Mouse (Mus musculus) cerebellum, adult 11 months (tissue): ENCODE results near the gene Tut4.

Source experiments
- DNase-seq: peaks from one replicate; pipeline ENCODE4 v3.0.0; 2022

Gene Tut4

GRCm38 (mm10) chr4:108459231-108460155 is at the start of gene Tut4:
TSS of gene Tut4 (plus strand) at chr4:108459426.
- DNase-seq, result peak; percentile 85

GRCm38 (mm10) chr4:108424587-108424986 is 34.6 kb upstream of the Tut4 start:
- DNase-seq, result no peak

- DNase-seq, result no peak
Observed at GRCm38 (mm10) chr4:108427719-108428340, 31.4 kb upstream of the Tut4 start.

GRCm38 (mm10) chr4:108428341-108428721 is 30.9 kb upstream of the Tut4 start:
- no peak for DNase-seq

GRCm38 (mm10) chr4:108430656-108431560 is 28.3 kb upstream of the Tut4 start:
- no peak for DNase-seq

- no peak for DNase-seq
Observed at GRCm38 (mm10) chr4:108431561-108431936, 27.7 kb upstream of the Tut4 start.

- no peak for DNase-seq
Observed at GRCm38 (mm10) chr4:108433341-108433740, 25.9 kb upstream of the Tut4 start.

GRCm38 (mm10) chr4:108434221-108434620 is 25.0 kb upstream of the Tut4 start:
- no peak for DNase-seq

GRCm38 (mm10) chr4:108434781-108435180 is 24.4 kb upstream of the Tut4 start:
- no peak for DNase-seq

- DNase-seq, result no peak
Observed at GRCm38 (mm10) chr4:108435646-108436045, 23.6 kb upstream of the Tut4 start.

- DNase-seq, result no peak
Observed at GRCm38 (mm10) chr4:108436225-108436624, 23.0 kb upstream of the Tut4 start.

GRCm38 (mm10) chr4:108438082-108438840 is 21.0 kb upstream of the Tut4 start:
- DNase-seq, result peak; percentile 58

GRCm38 (mm10) chr4:108448091-108448490 is 11.1 kb upstream of the Tut4 start:
- DNase-seq, result no peak

GRCm38 (mm10) chr4:108456028-108456427 is 3.2 kb upstream of the Tut4 start:
- no peak for DNase-seq

- no peak for DNase-seq
Observed at GRCm38 (mm10) chr4:108458201-108458741, 955 bp upstream of the Tut4 start.

- DNase-seq, result peak; percentile 53
Observed at GRCm38 (mm10) chr4:108460156-108460923, 1.1 kb downstream of the Tut4 start.

GRCm38 (mm10) chr4:108461262-108461903 is 2.2 kb downstream of the Tut4 start:
- no peak for DNase-seq

- no peak for DNase-seq
Observed at GRCm38 (mm10) chr4:108473586-108473985, 14.4 kb downstream of the Tut4 start.

- no peak for DNase-seq
Observed at GRCm38 (mm10) chr4:108482776-108483175, 23.6 kb downstream of the Tut4 start.

- peak; percentile 69 for DNase-seq
Observed at GRCm38 (mm10) chr4:108484230-108484629, 25.0 kb downstream of the Tut4 start.

GRCm38 (mm10) chr4:108503023-108503422 is 43.8 kb downstream of the Tut4 start:
- no peak for DNase-seq
